Mouse (Mus musculus) liver, adult 2 months (tissue): ENCODE measurements at regions not wholly inside any gene's neighbourhood (a gene's known extent, or its start where the extent isn't known, plus 50 kb on each side); places are given as distances from the start of the nearest gene placed in this dataset.

Experiments used
- CTCF ChIP-seq: fragments of 200-500 bp; IDR thresholded peaks from 2 replicates; pipeline ENCODE4 v1.5.1; 2011; ENCODE audit warnings: low read depth, low read length, control low read depth
- POLR2A ChIP-seq: fragments of 200-500 bp; IDR thresholded peaks from 2 replicates; pipeline ENCODE4 v1.6.1; 2011; ENCODE audit warnings: low read length, control low read depth; ENCODE audit not compliant: insufficient read depth; ENCODE audit errors: extremely low read depth

DNA sequence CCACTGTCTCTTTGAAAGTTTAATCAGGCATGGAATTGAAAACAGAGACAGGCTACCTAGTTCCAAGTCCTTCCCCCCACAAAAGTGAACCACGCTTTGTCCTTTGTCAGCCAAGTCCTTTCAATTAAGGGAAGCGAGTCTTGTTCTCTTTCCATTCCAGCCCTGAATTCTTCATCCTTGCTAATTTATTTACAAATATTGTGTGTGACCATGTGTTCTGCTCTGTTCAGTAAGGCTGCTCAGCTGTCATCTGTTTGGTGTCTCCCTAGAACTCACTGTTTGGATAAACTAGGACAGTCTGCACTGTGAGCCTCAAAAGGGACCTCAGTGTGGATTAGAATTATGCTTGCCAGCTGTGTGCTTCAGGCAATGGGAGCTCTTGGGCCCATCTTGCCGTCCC is 473.6 kb downstream of the Nedd1 start:
- no peak for TF ChIP-seq CTCF
- no peak for TF ChIP-seq POLR2A
